Mouse (Mus musculus) MEL (cell line): ENCODE results near the gene Klhl42. TPM values are rescaled to one million over a fixed set of nuclear protein-coding genes. Genes with fewer than 3 reads are reported as not detected.

Experiments
- DNase-seq: peaks from one replicate; pipeline ENCODE4 v3.0.0; 2011; ENCODE audit warnings: low read depth, low spot score
- H3K27ac ChIP-seq: 2 replicates; pipeline ENCODE4 v1.5.1; 2012; ENCODE audit warnings: low read depth, mild to moderate bottlenecking, control low read depth, low read length, moderate library complexity; ENCODE audit not compliant: control insufficient read depth
- H3K27me3 ChIP-seq, 2 experiments: fragments of 150-350 bp in 1 of 2; sonication (generic) in 1 of 2; 2 replicates each; pipeline ENCODE4 v1.6.1; 2012; ENCODE audit warnings: low read length in 2 of 2, mild to moderate bottlenecking in 2 of 2, improper control_type of control experiment in 1 of 2, moderate library complexity in 1 of 2; ENCODE audit not compliant: insufficient read depth in 2 of 2, control insufficient read depth in 1 of 2
- H3K36me3 ChIP-seq, 2 experiments: 2 replicates each; pipeline ENCODE4 v1.6.1; 2012 to 2014; ENCODE audit warnings: low read length in 2 of 2, improper control_type of control experiment in 1 of 2, inconsistent platforms in 1 of 2, mild to moderate bottlenecking in 1 of 2; ENCODE audit not compliant: insufficient read depth in 2 of 2, control insufficient read depth in 1 of 2
- H3K4me1 ChIP-seq, 2 experiments: fragments of 150-350 bp in 1 of 2; sonication (generic) in 1 of 2; 2 replicates each; pipeline ENCODE4 v1.6.1; 2012; ENCODE audit warnings: low read length in 2 of 2, improper control_type of control experiment in 1 of 2, mild to moderate bottlenecking in 1 of 2; ENCODE audit not compliant: insufficient read depth in 2 of 2, control insufficient read depth in 1 of 2
- H3K4me3 ChIP-seq, 2 experiments: fragments of 150-350 bp in 1 of 2; sonication (generic) in 1 of 2; 2 replicates each; pipeline ENCODE4 v1.5.1; 2012; ENCODE audit warnings: low read depth in 2 of 2, low read length in 2 of 2, mild to moderate bottlenecking in 2 of 2, moderate library complexity in 2 of 2, control low read depth in 1 of 2, improper control_type of control experiment in 1 of 2; ENCODE audit not compliant: control insufficient read depth in 1 of 2, insufficient read depth in 1 of 2
- H3K79me2 ChIP-seq: 2 replicates; pipeline ENCODE4 v1.6.1; 2012; ENCODE audit warnings: mild to moderate bottlenecking, low read length, moderate library complexity; ENCODE audit not compliant: control insufficient read depth, poor library complexity, insufficient read depth
- H3K9ac ChIP-seq: 2 replicates; pipeline ENCODE4 v1.6.1; 2012; ENCODE audit warnings: low read depth, mild to moderate bottlenecking, control low read depth, low read length, moderate library complexity; ENCODE audit not compliant: control insufficient read depth, poor library complexity, severe bottlenecking
- H3K9me3 ChIP-seq: fragments of 150-350 bp; sonication (generic); replicated peaks from 2 replicates; pipeline ENCODE4 v1.6.1; 2012; ENCODE audit warnings: mild to moderate bottlenecking, low read length, improper control_type of control experiment, moderate library complexity; ENCODE audit not compliant: insufficient read depth
- E2F4 ChIP-seq: IDR thresholded peaks from 2 replicates; pipeline ENCODE4 v1.6.1; 2011; ENCODE audit warnings: low read depth, low read length, improper control_type of control experiment, borderline replicate concordance
- EP300 ChIP-seq, 2 experiments: IDR thresholded peaks; 2 replicates each; pipeline ENCODE4 v1.6.1; 2011; ENCODE audit warnings: improper control_type of control experiment in 2 of 2, low read length in 2 of 2, low read depth in 1 of 2, mild to moderate bottlenecking in 1 of 2
- ETS1 ChIP-seq: IDR thresholded peaks from 2 replicates; pipeline ENCODE4 v1.6.1; 2012; ENCODE audit warnings: low read depth, mild to moderate bottlenecking, inconsistent platforms, low read length, improper control_type of control experiment, moderate library complexity
- GABPA ChIP-seq: IDR thresholded peaks from 2 replicates; pipeline ENCODE4 v1.6.1; 2012; ENCODE audit warnings: low read depth, mild to moderate bottlenecking, inconsistent platforms, low read length, improper control_type of control experiment, moderate library complexity
- GATA1 ChIP-seq: IDR thresholded peaks from 2 replicates; pipeline ENCODE4 v1.6.1; 2011; ENCODE audit warnings: low read depth, low read length, improper control_type of control experiment
- HCFC1 ChIP-seq: IDR thresholded peaks from 2 replicates; pipeline ENCODE4 v1.6.1; 2012; ENCODE audit warnings: low read depth, mild to moderate bottlenecking, inconsistent platforms, low read length, improper control_type of control experiment, moderate library complexity
- KAT2A ChIP-seq: conservative IDR thresholded peaks from 2 replicates; pipeline ENCODE4 v1.6.1; 2012; ENCODE audit warnings: low read depth, low read length, improper control_type of control experiment, inconsistent platforms
- MAZ ChIP-seq: IDR thresholded peaks from 2 replicates; pipeline ENCODE4 v1.6.1; 2012; ENCODE audit warnings: low read depth, mild to moderate bottlenecking, inconsistent platforms, low read length, improper control_type of control experiment
- MEF2A ChIP-seq: IDR thresholded peaks from 2 replicates; pipeline ENCODE4 v1.6.1; 2014; ENCODE audit warnings: low read depth, mild to moderate bottlenecking, inconsistent platforms, low read length, improper control_type of control experiment; ENCODE audit not compliant: poor library complexity, insufficient replicate concordance, severe bottlenecking; ENCODE audit errors: extremely low read depth
- POLR2A ChIP-seq, 2 experiments: IDR thresholded peaks; 2 replicates each; pipeline ENCODE4 v1.6.1; 2011 to 2012; ENCODE audit warnings: low read length in 2 of 2, mild to moderate bottlenecking in 2 of 2, control low read depth in 1 of 2, improper control_type of control experiment in 1 of 2, low read depth in 1 of 2, moderate library complexity in 1 of 2; ENCODE audit not compliant: control insufficient read depth in 1 of 2, insufficient read depth in 1 of 2, poor library complexity in 1 of 2
- POLR2AphosphoS2 ChIP-seq: IDR thresholded peaks from 2 replicates; pipeline ENCODE4 v1.6.1; 2011; ENCODE audit warnings: low read length, improper control_type of control experiment
- RAD21 ChIP-seq: IDR thresholded peaks from 2 replicates; pipeline ENCODE4 v1.6.1; 2011; ENCODE audit warnings: mild to moderate bottlenecking, low read depth, low read length, improper control_type of control experiment
- SIN3A ChIP-seq: IDR thresholded peaks from 2 replicates; pipeline ENCODE4 v1.6.1; 2012; ENCODE audit warnings: low read length, improper control_type of control experiment, inconsistent platforms
- SMC3 ChIP-seq: IDR thresholded peaks from 2 replicates; pipeline ENCODE4 v1.6.1; 2011; ENCODE audit warnings: low read depth, low read length, improper control_type of control experiment
- TAL1 ChIP-seq: IDR thresholded peaks from 2 replicates; pipeline ENCODE4 v1.6.1; 2012; ENCODE audit warnings: mild to moderate bottlenecking, inconsistent platforms, low read length, moderate library complexity, mixed read lengths
- UBTF ChIP-seq: IDR thresholded peaks from 2 replicates; pipeline ENCODE4 v1.6.1; 2012; ENCODE audit warnings: low read depth, mild to moderate bottlenecking, inconsistent platforms, low read length, improper control_type of control experiment, moderate library complexity, borderline replicate concordance; ENCODE audit not compliant: insufficient read depth
- USF1 ChIP-seq: IDR thresholded peaks from 2 replicates; pipeline ENCODE4 v1.6.1; 2014; ENCODE audit warnings: low read depth, mild to moderate bottlenecking, inconsistent platforms, low read length, improper control_type of control experiment, moderate library complexity
- ZMIZ1 ChIP-seq: IDR thresholded peaks from 2 replicates; pipeline ENCODE4 v1.6.1; 2012; ENCODE audit warnings: low read depth, mild to moderate bottlenecking, inconsistent platforms, low read length, improper control_type of control experiment, moderate library complexity
- ZNF384 ChIP-seq: IDR thresholded peaks from 2 replicates; pipeline ENCODE4 v1.6.1; 2012; ENCODE audit warnings: low read depth, mild to moderate bottlenecking, inconsistent platforms, low read length, improper control_type of control experiment
- polyA plus RNA-seq, 2 experiments: library from polyadenylated mRNA; stranded (reverse) in 1 of 2; unstranded in 1 of 2; fragments of >175 nt in 1 of 2; fragments of >200 nt in 1 of 2; gene quantifications; 2 replicates each; pipeline versions ENCODE4 v1.2.1 to v1.2.4; 2012; ENCODE audit warnings: low replicate concordance in 2 of 2, low read depth in 1 of 2; ENCODE audit not compliant: insufficient read length in 2 of 2, insufficient read depth in 1 of 2, missing spikeins in 1 of 2
- total RNA-seq: library from RNA; depleted of rRNA; stranded (reverse); fragments of 300-350 nt; gene quantifications from 2 replicates; pipeline ENCODE4 v1.2.3, GENCODE M21; 2012

Klhl42 gene
- total and polyA plus RNA-seq, 3 experiments, result 8.2 to 10.9 TPM; not detected in 1

- TF ChIP-seq EP300 (IDR thresholded peaks at IDR 0.05; ENCODE audit: low read depth in 1 of 2, low read length in 2 of 2) (peak; percentile 49 to 74; a peak in 3 of 4 replicates), GABPA (no peak)
Measured at GRCm38 (mm10) chr6:147085398-147086040, 5.7 kb upstream of the Klhl42 start (continued).

DNA sequence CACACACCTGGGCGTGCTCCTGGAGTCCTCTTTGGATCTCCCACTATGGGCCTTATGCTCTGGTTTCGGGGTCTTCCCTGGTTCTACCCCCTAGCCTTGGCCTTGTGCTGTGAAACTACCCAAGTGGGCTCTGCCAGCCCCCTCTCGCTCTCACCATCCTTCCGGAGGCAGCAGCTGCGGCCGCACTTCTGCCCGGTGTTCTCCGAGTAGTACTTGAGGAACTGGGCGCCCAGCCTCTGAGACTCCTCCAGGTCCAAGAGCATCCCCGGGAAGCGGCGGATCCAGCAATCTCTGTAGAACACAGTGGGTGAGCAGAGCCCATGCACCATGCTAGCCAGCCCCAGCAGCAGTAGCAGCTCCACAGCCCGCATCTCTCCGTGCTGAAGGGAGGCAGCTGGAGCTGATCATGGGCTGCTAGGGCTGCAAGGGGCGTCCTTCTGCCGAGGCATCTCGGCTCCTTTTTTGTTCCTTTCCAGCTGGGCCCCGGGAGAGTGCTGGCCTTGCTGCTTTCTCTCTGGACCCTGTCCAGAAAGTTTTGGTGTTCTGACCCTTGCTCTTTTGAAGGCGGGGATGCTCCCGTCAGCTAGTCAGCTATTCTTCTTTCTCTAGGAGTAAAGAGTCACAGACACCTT is 4.5 kb upstream of the Klhl42 start, which contains the start of gene Mansc4:
Gene Mansc4 (minus strand): TSS at position 439 of the 632 bp plus-strand sequence.
- Histone ChIP-seq H3K36me3 (peaks cover 0 to 10% of the 10 kb centered on the region in 2 experiments; a peak in 2 of 4 replicates), H3K4me3 (no peak within 1 kb of the TSS), H3K79me2 (peaks cover 4% of the 10 kb centered on the region), H3K27ac (no peak within 1 kb of the TSS)
- DNase-seq, result no peak
- TF ChIP-seq TAL1 (no peak), GATA1 (no peak), ZMIZ1 (no peak), SIN3A (no peak), ETS1 (no peak), USF1 (no peak), ZNF384 (no peak), EP300 (IDR thresholded peaks at IDR 0.05; ENCODE audit: low read depth in 1 of 2, low read length in 2 of 2) (no peak)
- TF ChIP-seq, all 39 proteins: peak for 0
- Histone ChIP-seq H3K4me1 (peaks cover 5 to 16% of the 10 kb centered on the region in 2 experiments; a peak in 3 of 4 replicates), H3K9ac (no peak within 1 kb of the TSS), H3K27me3 (no peaks in the 10 kb centered on the region), H3K9me3 (no peaks in the 10 kb centered on the region)

DNA sequence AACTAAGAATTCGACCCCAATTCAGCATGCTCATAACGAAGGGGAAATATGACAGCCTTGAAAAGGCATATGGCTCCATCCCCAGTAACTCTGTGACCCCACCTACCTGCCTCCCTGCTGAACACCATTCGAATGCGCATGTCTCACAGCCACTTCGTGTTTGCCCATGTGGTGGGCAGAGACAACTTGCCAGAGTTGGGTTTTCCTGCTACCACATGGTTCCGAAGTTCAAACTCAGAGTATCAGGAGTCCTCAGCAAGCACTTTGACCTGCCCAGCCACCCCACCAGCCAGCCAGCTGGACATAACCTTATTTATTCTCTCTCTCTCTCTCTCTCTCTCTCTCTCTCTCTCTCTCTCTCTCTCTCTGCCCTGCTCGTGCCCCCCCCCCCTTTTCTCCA is 3.4 kb upstream of the Klhl42 start:
- Histone ChIP-seq H3K36me3 (peaks cover 0 to 10% of the 10 kb centered on the region in 2 experiments; a peak in 2 of 4 replicates), H3K4me3 (no peak overlapping the region), H3K27ac (no peak overlapping the region), H3K9me3 (no peaks in the 10 kb centered on the region), H3K79me2 (peaks cover 14% of the 10 kb centered on the region), H3K4me1 (peaks cover 5 to 19% of the 10 kb centered on the region in 2 experiments; a peak in 3 of 4 replicates), H3K27me3 (no peaks in the 10 kb centered on the region), H3K9ac (no peak overlapping the region)
- TF ChIP-seq POLR2AphosphoS2 (no peak), SMC3 (no peak), E2F4 (no peak), KAT2A (no peak), MAZ (no peak), HCFC1 (no peak), ZMIZ1 (no peak), UBTF (no peak), ZNF384 (no peak), MEF2A (no peak), POLR2A (IDR thresholded peaks at IDR 0.05; ENCODE audit: control insufficient read depth in 1 of 2, insufficient read depth in 1 of 2, low read depth in 1 of 2, low read length in 2 of 2, poor library complexity in 1 of 2) (no peak), RAD21 (no peak)
- no peak for DNase-seq
